Mouse (Mus musculus) embryo, embryonic 10 days (tissue): ENCODE results near the gene Dock6.
A peak's percentile ranks its signal among the peaks of the same experiment; 100 is the strongest.
"Not testable (repeated sequence)": the region's sequence is repeated elsewhere in the genome, so short reads cannot be mapped to it uniquely, and the experiment has no call there.

Experiments used
- DNase-seq: peaks from one replicate; pipeline ENCODE4 v3.0.0-alpha.2; 2015; ENCODE audit warnings: low spot score

Dock6 gene

DNA sequence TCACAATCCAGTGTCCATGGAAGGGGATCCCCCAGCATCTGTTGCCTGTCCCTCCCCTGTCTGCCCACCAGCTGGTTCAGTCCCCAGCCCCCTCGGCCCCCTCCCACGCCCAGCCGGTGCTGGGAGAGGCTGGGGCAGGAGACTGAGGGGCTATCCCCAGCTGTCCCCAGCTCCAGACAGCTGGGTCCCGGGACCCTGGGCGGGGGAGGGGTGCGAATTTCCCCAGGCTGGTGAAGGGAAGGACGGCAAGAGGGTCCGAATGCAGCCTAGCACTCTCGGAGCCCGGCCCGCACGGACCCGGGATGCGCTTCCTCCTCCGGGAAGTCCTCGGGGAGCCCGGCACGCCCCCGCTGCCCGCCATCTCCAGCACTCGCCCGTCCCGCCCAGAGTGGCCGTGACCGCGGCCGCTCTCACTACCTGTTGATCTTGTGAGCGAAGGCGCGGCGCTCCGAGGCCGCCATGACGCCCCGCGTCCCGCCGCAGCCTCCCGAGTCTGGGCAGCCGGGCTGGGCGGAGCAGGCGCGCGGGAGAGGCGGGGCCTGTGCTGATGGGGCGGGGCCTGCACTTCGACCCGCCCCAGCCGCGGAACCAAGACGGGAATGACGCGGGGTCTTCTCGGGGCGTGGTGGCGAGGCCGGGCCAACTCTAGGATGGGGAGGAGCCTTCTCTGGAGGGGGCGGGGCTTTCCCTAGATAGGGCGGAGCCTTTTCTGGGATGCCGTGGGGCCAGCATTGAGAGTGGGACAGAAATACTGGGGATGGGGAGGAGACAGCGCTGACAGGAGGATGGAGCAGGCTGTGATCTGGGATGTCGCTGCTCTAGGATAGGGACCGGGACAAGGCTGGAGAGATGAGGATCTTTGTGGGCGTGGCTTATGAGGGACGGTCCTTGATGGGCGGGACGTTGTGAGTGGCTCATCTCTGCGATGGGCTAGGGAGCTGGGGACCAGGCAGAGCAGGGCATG, at the start of gene Dock6:
Gene Dock6 (minus strand): TSS at position 508 of the 964 bp plus-strand sequence.
- peak; percentile 90 for DNase-seq

DNA sequence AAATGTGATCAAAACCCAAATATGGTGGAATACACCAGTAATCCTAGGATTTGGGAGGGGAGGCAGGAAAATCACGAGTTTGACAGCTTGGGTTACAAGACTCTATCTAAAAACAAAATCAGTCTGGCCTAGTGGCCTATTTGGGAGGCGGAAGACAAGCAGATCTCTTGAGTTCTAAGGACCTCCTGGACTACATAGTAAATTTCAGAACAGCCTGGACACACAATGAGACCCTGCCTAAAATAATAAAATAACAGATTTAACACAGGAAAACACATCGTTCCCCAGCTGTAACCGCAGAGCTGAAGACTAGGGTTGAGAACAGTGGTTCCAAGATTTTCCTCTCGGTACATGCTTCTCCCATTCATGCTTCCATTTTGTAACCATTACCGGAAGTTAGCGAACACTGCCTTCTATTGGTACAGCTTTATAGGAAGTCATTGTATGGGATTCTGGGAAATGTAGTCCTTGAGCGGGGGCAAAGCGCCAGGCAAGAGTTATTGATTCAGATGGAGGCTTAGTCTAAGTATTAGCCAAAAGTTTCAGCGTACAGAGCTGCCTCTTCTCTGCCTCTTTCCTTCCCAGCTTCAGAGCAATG, 48.9 kb upstream of the Dock6 start:
- peak; percentile 91 for DNase-seq

DNA sequence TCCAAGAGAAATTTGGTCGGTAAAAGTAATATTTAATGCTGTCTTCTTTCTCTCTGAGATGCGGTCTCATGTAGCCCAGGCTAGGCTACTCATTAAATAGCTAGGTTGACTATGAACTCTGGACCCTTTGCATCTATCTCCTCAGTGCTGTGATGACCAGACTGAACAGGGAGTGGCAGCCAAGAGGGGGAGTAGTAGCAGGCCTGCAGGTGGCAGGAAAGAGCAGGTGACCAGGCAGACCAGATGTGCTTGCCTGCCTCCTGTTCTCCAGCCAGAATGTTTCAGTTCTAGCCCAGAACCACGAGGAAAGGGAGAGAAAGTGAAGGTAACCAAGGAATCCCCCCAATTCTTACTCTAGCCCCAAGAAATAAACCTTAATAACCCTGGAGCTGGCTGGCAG, 36.8 kb upstream of the Dock6 start:
- no peak for DNase-seq

DNA sequence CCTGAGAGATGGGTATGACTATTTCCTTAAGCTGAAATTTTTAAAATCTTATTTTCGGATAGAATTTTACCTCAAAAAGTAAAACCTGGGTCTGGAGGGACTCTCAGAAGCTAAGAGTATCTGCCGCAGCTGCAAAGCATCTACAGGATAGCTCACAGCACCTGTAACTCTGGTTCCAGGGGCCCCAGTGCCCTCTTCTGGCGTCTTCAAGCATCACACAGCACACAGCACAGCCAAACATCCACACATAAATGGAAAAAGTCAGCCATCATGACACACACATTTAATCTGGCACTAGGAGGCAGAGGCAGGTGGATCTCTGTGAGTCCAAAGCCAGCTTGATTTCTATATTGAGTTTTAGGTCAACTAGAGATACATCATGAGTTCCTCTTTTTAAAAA, 24.2 kb upstream of the Dock6 start:
- no peak for DNase-seq

DNA sequence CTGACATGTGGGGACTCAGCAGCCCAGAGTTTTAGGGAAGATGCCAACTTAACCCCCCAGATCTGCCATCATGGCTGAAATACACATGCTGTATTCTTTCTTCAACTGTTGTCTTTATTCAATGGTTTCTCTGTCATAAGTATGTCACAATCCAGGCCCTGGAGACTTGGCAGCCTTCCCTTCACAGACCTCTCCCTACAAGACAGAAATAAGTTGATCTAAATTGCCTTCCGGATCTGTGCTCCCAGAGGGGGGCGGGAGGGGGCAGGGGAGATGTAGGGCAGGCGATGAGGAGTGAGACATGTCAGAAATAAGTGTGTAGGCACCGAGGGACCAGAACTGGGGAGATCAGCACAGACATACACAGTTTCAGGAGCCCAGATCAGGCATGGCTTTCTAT, 19.8 kb upstream of the Dock6 start:
- DNase-seq = no peak

DNA sequence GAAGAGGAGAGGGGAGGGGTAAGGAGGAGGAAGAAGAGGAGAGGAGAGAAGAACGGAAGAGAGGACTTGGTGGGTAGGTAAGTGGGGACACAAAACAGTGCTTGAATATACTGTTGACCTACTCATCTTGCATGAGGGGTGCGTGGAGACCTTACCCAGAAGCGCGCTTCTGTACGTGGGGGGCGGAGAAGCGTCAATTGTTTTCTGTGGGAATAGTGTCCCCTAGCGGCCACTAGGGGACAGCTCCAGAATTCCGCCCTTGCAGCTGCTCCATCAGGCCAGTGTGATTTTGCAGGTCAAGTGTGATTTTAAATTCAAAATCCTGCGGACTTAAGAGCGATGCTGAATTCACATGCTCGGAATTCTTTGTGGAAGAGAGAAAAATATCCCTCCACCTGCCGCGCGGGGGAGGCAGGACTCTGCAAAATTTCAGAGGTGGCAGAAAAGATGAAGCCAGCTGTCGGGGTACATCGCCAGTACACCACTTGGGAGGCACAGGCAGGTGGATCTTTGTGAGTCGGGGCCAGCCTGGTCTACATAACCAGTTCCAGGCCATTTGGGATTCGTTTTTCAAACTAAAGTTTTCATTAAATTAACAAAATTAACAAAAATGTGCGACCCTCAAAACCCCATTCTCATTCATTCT, 18.6 kb upstream of the Dock6 start:
- DNase-seq = peak; percentile 68

DNA sequence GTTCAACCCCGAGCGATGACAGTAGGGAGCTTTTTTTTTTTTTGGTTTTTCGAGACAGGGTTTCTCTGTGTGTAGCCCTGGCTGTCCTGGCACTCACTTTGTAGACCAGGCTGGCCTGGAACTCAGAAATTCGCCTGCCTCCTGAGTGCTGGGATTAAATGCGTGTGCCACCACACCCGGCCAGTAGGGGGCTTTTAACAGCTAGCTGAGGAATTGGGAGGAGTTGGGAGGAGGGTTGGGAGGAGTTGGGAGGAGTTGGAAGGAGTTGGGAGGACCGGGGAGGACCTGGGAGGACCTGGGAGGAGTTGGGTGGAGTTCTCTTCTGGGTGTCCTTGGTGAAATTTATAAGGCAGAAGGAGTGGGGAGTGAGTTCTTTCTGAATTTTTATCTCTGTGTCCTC, 16.9 kb upstream of the Dock6 start:
- DNase-seq = not testable (repeated sequence)

DNA sequence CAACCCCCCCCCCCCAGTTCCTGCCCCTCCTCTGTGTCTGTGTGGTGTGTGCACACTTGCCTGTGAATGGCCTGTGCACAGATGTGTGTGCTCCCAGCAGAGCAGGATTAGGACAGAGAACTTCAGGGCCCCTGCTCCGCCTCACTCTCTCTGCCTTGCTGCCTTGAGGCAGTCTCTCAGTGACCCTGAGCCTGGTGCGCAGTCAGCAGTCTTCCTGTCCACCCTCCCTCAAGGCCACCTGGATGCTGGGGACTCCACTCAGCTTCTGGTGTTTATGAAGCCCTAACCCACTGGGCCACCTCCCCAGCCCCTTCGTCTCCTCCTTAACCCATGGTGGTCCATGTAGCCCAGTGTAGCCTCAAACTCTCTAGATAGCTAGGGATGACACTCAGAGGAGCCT, 15.3 kb upstream of the Dock6 start:
- DNase-seq = no peak

DNA sequence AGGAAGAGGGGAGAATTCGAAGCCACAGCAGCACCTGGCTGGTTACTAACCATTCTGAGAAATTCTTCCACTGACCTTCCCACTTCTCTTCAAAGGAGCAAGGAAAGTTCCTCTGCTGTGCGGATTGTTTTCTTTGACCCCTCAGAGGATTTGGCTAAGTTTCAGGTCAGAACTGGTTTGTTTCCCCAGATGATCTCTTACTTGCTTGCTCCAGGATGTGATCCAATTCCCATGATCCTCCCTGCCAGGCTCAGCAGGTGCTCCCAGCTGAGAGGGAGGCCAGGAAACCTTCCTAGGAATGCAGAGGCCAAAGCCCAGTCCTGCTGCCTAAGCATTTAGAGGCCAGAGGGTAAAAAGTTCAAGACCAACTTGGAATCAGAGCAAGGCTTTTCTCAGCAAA, 14.2 kb upstream of the Dock6 start:
- DNase-seq = peak; percentile 31

DNA sequence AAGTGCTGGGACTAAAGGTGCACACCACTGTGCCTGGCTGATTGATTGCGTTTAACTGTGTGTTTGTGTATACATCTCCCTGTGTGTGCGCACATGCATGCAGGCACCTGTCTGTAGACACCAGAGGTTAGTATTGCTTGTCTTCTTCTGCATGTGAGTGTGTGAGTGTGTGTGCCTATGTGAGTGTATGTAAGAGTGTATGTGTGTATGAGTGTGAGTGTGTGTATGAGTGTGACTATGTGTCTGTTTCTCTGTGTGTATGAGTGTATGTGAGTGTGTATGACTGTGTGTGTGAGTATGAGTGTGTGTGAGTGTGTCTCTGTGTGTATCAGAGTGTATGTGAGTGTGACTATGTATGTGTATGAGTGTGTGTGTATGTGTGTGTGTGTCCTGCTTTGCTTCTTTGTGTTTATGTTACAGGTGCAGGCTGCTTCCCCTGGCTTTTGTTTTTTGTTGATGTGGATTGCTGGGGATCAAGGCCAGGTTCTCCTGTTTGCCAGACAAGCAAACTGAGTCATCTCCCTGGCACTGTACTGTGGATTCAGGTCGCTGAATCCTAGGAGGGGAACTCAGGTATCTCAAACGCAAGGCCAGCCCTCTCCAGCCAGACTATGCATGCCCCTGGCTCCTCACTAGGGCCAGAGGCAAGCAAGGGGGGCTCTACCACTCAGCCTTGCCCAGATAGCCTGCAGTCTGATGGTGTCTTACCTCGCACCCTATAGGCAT, 13.4 kb upstream of the Dock6 start:
- no peak for DNase-seq

DNA sequence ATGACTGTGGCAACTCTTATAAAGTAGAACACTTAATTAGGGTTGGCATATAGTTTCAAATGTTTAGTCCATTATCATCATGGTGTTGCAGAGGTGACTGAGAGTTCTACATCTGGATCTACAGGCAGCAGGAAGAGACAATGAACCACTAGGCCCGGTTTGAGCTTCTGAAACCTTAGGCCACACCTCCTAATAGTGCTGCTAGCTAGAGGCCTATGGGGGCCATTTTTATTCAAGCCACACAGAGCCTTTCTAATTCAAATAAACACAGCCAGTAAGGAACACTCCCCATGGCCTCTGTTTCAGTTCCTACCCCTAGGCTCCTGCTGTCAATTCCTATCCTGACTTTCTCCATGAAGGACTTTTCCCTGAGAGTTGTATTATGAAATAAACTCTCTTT, 9.7 kb upstream of the Dock6 start:
- no peak for DNase-seq

DNA sequence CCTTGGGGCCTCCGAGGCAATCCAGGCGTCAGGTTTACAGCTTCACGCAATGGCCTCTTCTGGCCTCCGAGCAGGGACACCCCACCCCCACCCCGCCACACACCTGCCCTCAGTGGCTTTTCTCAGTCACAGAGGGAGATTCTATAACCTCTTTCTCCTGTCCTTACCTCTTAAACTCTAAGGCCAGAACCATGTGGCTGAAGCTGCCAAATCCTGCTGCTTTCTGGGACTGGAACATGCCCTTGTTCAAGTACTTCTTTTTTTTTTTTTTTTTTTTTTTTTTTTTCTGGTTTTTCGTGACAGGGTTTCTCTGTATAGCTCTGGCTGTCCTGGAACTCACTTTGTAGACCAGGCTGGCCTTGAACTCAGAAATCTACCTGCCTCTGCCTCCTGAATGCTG, 7.9 kb upstream of the Dock6 start:
- not testable (repeated sequence) for DNase-seq

DNA sequence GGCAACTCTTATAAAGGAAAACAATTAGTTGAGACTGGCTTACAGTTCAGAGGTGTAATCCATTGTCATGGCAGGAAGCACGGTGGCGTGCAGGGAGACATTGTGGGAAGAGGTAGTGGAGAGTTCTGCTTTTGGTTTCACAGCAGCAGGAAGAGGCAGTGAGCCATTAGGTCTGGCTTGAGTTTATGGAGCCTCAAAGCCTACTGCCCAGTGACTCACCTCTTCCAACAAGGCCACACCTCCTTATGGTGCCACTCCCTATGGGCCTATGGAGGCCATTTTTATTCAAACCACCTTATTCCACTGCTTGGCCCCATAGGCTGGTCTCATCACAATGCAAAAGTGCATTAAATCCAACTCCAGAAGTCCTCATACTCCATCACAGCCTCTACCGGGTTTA, 7.2 kb upstream of the Dock6 start:
- no peak for DNase-seq

DNA sequence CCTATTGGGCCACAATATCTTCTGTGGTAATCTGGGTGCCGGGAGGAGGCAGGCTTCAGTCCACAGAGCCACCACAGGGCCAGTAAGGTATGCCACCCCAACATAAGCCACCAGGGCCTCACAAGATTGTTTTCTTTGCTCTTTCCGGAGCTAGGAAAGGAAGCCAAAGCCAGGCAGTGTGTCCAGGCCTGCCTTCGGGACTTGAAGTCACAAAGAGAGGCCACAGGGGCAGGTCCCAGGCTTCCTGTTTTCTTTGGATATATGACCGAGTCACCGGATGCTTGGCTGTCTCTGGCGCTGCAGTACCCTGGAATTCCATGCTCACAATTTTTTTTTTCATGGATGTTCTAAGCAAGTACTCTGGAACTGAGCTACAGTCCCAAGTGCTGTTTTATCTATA, 5.6 kb upstream of the Dock6 start:
- DNase-seq = peak; percentile 42

DNA sequence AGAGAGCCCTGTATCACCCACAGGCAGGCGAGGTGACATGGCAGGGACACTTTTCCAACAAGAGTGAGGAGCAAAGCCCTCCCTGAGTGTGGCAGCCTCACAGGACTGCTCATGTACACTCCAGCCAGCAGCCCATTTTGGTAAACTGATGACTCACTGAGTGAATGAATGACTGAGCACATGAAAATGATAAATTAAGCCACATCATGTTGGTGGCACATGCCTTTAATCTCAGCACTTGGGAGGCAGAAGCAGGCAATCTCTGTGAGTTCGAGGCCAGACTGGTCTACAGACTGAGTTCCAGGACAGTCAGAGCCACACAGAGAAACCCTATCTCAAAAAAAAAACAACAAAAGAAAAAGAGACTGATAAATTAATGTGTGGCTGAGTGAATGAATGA, 5.1 kb upstream of the Dock6 start:
- DNase-seq = no peak

DNA sequence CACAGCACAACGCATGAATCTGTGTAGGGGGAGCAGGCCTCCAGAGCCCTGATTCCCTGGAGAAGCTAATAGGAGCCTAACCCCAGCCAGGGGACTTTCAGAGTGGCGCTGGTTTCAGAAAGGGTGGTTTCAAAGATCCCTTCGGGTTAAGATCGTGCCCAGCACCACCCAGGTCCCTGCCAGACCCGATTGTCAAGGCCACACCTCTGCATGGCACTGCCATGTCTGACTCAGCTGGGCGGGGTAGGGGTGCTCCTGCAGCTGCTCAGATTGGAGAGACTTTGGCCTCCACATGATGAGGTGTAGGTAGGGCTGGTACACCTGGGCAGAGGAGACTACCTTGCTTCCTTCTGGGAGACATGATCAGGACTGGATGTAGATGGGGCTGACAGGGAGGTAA, 2.5 kb upstream of the Dock6 start:
- DNase-seq = no peak

DNA sequence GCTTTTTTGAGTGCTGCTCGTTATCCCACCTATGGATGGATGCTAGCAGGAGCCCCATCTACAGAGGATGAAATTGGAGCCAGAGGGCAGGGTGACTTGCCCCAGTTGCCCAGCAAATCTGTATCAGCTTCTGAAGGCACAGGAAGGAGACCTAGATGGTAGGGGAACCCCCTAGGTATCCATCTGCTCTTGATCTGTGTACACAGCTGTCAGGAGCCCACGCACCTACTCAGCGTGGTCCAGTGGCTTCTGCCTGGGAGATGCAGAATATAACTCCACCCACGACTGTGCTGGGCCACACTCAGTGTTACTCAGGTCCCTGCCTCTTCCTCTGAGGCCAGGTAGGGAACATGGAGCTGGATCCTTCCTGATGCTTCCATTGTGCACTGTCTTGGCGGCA, 1.5 kb upstream of the Dock6 start:
- DNase-seq = no peak

DNA sequence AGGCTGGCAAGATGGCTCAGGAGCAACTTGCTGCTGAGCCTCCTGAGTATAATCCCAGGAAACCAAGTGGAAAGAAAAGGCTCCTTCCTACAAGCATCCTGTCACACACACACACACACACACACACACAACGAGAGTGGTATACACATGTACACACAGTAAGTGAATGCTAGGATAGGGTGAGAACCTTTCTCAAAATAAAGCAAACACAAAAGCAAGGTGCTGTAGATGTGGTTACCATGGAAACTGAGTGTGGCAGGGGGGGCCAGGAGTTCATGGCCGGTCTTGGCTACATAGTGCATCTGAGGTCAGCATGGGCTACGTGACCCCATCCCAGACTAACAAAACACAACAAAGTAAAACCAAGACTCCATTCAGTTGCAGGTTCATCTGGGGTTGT, 1.4 kb downstream of the Dock6 start:
- no peak for DNase-seq

DNA sequence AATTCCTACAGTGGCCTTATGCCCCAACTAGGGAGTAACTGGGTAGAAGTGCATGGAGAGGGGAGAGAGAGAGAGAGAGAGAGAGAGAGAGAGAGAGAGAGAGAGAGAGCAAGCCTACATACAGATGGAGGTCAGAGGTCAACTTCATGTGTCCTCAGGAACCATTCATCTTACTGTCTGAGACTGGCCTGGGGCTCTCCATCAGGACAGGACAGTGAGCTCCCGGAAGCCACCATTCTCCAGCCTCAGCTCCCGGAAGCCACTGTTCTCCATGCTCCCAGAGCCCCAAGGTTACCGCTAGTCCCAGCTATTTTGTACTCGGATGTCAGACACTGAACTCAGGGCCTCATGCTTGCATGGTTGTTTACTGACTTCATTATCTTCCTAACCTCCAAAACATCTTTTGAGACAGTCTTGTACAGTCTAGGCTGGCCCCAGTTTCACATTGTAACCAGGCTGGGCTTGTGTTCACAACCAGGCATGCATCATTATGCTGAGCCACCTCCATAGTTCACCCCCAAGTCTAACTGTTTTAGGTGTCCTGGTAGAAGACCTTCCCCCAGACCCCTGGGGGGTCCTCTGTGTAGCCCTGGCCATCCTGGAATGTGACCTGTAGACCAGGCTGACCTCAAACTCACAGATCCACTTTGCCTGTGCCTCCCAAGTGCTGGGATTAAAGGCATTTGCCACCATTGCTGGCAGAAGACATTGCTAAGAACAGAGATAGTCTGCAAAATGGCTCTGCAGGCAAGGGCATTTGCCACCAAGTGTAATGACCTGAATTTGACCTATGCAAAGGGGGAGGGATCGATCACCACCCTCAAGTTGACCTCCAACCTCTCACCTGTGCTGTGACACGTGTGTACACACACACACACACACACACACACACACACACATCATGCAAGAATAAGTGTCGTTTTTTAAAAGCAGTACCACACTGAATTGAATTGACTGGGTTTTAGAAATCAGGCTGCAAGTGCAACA, 2.5 kb downstream of the Dock6 start:
- peak; percentile 79 for DNase-seq

DNA sequence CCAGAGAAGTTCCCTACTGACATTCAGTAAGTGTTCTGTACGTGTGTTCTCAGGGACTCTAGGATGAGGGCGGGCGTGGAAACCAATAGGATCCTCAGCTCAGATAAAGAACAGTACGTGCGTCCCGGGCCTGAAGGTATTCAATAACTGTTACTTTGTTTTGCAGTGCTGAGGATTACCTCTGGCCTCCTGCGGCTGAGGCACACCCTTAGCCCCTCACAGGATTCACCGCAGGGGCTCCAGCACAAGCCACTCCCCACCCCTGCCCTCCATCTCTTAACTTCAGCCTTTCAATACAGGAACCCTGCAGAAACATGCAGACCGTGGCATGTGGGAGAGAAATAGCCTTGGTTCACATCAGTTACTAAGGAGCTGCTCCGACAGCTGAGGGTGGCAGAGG, 4.5 kb downstream of the Dock6 start:
- DNase-seq = no peak

DNA sequence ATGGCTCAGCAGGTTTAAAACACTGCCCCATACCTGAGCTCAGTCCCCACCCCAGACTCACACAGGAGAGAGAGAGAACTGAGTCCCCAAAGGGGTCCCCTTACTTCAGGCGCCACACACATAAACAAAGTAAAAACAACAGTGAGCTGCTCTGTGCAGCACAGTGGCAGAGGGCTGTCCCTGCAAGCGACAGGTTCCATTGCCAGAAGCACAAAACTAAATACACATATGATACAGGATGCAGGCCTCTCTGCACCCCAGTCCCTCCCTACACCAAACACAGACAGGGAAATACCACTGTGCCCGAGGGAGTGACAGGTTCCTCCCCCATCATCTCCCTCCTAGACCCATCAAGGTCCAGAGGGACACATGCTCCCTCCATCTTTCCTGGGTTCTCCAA, 5.0 kb downstream of the Dock6 start:
- no peak for DNase-seq
